Mouse (Mus musculus): ENCODE measurements around the gene Gm13279. TPM values are rescaled to one million over a fixed set of nuclear protein-coding genes. Genes with fewer than 3 reads are reported as not detected.

Gm13279 gene
- polyA plus RNA-seq, 1 experiment from 2014 or later: not detected

DNA sequence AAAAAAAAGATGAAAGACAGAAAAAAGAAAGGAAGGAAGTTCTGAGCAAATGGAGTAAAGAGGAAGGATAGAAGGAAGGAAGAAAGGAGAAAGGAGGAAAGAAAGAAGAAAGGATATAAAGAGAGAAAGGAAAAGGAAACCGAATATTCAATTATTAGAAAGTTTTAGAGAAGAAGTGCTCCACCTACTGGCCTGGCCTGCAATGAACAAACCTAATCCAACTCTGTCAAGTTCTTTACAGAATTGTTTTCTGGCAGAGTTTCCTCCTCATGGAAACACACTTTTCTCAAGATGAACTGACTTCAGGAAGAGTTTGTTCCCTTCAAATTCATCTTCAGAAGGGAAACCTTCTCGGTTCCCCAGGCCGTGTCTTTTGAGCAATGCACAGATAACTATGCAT is 41.6 kb downstream of the Gm13279 start:
- 30% methylated on average over 3 of the region's 3 CpGs for WGBS
- peak; percentile 20 for DNase-seq (ENCODE audit: low spot score)
- no peak for ATAC-seq (ENCODE audit: low FRiP score, low TSS enrichment)

DNA sequence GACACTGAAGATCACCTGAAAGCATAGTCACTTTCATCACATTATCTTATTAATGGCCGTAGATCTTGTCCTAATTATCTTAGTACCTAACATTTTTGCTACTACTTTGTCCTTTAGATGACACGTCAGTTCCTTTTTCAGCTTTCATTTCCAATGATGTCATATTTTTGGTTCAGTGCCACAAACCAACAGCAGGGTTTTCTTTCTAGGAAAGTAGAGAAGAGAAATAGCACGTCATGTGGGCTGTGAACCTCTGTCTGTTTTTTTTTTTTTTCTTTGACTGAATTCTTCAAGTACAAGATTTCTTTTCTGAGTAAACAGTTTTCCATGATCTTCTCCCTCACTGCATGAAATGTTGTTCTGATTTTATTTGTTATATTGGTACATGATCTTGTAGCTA is 42.9 kb downstream of the Gm13279 start:
- Histone ChIP-seq H3K4me3 (ENCODE audit: low read depth, low read length) (no peak overlapping the region), H3K4me1 (replicated peaks; ENCODE audit: control insufficient read depth, insufficient read depth) (no peaks in the 10 kb centered on the region), H3K9ac (ENCODE audit: low read length) (no peak overlapping the region), H3K9me3 (ENCODE audit: control insufficient read depth, low read length) (no peaks in the 10 kb centered on the region), H3K27me3 (ENCODE audit: control insufficient read depth, insufficient read depth, low read length) (no peaks in the 10 kb centered on the region), H3K4me2 (replicated peaks; ENCODE audit: low read depth) (no peak overlapping the region), H3K27ac (replicated peaks) (no peak overlapping the region), H3K36me3 (ENCODE audit: control insufficient read depth, insufficient read depth, low read length) (no peaks in the 10 kb centered on the region)
- TF ChIP-seq EP300 (optimal IDR thresholded peaks at IDR 0.05) (no peak), CTCF (IDR thresholded peaks at IDR 0.05; ENCODE audit: low read depth) (no peak)
- no peak for DNase-seq (ENCODE audit: low spot score)
- WGBS: 62% methylated on average over 3 of the region's 3 CpGs
- ATAC-seq (ENCODE audit: low FRiP score, low TSS enrichment): no peak

More for the DNA sequence above, 41.6 kb downstream of the Gm13279 start:
- H3K9me3 ChIP-seq (ENCODE audit: control insufficient read depth, low read length): no peaks in the 10 kb centered on the region
- H3K36me3 ChIP-seq (ENCODE audit: control insufficient read depth, insufficient read depth, low read length): no peaks in the 10 kb centered on the region
- no peak overlapping the region for H3K27ac ChIP-seq (replicated peaks)
- TF ChIP-seq CTCF (IDR thresholded peaks at IDR 0.05; ENCODE audit: low read depth) (peak; percentile 68), EP300 (optimal IDR thresholded peaks at IDR 0.05) (no peak)
- H3K27me3 ChIP-seq (ENCODE audit: control insufficient read depth, insufficient read depth, low read length): no peaks in the 10 kb centered on the region
- no peak overlapping the region for H3K4me3 ChIP-seq (ENCODE audit: low read depth, low read length)
- no peaks in the 10 kb centered on the region for H3K4me1 ChIP-seq (replicated peaks; ENCODE audit: control insufficient read depth, insufficient read depth)
- H3K4me2 ChIP-seq (replicated peaks; ENCODE audit: low read depth): no peak overlapping the region
- no peak overlapping the region for H3K9ac ChIP-seq (ENCODE audit: low read length)

DNA sequence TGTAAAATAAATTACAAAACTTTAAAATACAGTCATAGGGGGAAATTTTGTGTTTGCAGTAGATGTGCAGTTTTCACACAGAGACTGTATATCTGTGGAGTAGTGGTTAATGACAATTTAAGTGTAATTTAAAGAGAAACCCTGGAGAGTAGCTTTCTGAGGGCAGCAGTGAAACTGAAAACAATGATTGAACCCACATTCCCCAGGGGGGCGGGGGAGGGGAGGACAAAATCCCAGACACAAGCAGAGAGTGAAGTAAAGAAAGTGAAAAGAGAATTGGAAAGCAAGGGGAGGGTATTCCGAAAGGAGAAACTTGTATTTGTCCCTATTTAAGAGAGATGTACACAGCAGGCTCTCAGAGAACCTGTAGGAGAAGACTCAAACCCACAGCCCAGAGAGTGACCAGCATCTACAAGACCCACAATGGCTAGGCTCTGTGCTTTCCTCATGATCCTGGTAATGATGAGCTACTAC is 44.3 kb downstream of the Gm13279 start, which contains the start of gene Ifna4:
Gene Ifna4, plus strand, starts transcription at position 424 of the 474 bp plus-strand sequence.
- no peak for ATAC-seq (ENCODE audit: low FRiP score, low TSS enrichment)
- Histone ChIP-seq H3K36me3 (ENCODE audit: control insufficient read depth, insufficient read depth, low read length) (no peaks in the 10 kb centered on the region), H3K9ac (ENCODE audit: low read length) (no peak within 1 kb of the TSS), H3K4me3 (ENCODE audit: low read depth, low read length) (no peak within 1 kb of the TSS), H3K27ac (replicated peaks) (no peak within 1 kb of the TSS), H3K4me1 (replicated peaks; ENCODE audit: control insufficient read depth, insufficient read depth) (no peaks in the 10 kb centered on the region), H3K4me2 (replicated peaks; ENCODE audit: low read depth) (no peak within 1 kb of the TSS), H3K27me3 (ENCODE audit: control insufficient read depth, insufficient read depth, low read length) (no peaks in the 10 kb centered on the region), H3K9me3 (ENCODE audit: control insufficient read depth, low read length) (no peaks in the 10 kb centered on the region)
- WGBS: 57% methylated on average over 2 of the region's 2 CpGs
- no peak for DNase-seq (ENCODE audit: low spot score)
- TF ChIP-seq EP300 (optimal IDR thresholded peaks at IDR 0.05): no peak
- TF ChIP-seq CTCF (IDR thresholded peaks at IDR 0.05; ENCODE audit: low read depth): no peak

DNA sequence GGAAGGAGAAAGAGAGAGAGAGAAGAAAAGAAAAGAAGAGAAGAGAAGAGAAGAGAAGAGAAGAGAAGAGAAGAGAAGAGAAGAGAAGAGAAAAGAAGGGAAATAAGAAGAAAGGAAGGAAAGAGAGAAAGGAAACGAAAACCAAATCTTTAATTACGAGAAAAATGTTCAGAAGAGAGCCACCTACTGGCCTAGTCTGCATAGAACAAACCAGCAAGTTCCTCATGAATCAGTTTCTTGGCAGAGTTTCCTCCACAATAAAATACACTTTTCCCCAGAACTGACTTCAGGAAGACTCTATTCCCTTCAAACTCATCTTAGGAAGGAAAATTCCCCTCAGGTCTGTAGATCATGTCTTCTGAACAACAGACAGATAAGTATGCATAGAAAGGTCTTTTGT is 48.1 kb downstream of the Gm13279 start:
- DNase-seq (ENCODE audit: low spot score): no peak
- H3K4me2 ChIP-seq (replicated peaks; ENCODE audit: low read depth): no peak overlapping the region
- WGBS: 47% methylated on average over 2 of the region's 2 CpGs
- H3K4me1 ChIP-seq (replicated peaks; ENCODE audit: control insufficient read depth, insufficient read depth): no peaks in the 10 kb centered on the region
- ATAC-seq (ENCODE audit: low FRiP score, low TSS enrichment): no peak
- H3K27ac ChIP-seq (replicated peaks): no peak overlapping the region
- no peak overlapping the region for H3K9ac ChIP-seq (ENCODE audit: low read length)
- H3K9me3 ChIP-seq (ENCODE audit: control insufficient read depth, low read length): no peaks in the 10 kb centered on the region
- H3K4me3 ChIP-seq (ENCODE audit: low read depth, low read length): no peak overlapping the region
- H3K36me3 ChIP-seq (ENCODE audit: control insufficient read depth, insufficient read depth, low read length): no peaks in the 10 kb centered on the region
- TF ChIP-seq CTCF (IDR thresholded peaks at IDR 0.05; ENCODE audit: low read depth) (peak; percentile 46), EP300 (optimal IDR thresholded peaks at IDR 0.05) (no peak)
- H3K27me3 ChIP-seq (ENCODE audit: control insufficient read depth, insufficient read depth, low read length): no peaks in the 10 kb centered on the region

Other genes with a start within 250 kb of the Gm13279 start
- gene Ifna15, start 239.2 kb upstream of the Gm13279 start, polyA plus RNA-seq (2015; fragmentation: Nextera tagmentation; extraction: Ambion mirVana): not detected in 2 replicates
- gene Ifna14, start 225.6 kb upstream of the Gm13279 start, polyA plus RNA-seq (2015; fragmentation: Nextera tagmentation; extraction: Ambion mirVana): not detected in 2 replicates
- gene Ifna9, start 205.0 kb upstream of the Gm13279 start, polyA plus RNA-seq (2015; fragmentation: Nextera tagmentation; extraction: Ambion mirVana): not detected in 2 replicates
- gene Ifna12, start 194.0 kb upstream of the Gm13279 start, polyA plus RNA-seq (2015; fragmentation: Nextera tagmentation; extraction: Ambion mirVana): not detected in 2 replicates
- gene C87499, start 163.0 kb upstream of the Gm13279 start, polyA plus RNA-seq (2015; fragmentation: Nextera tagmentation; extraction: Ambion mirVana): not detected in 2 replicates
- gene Ifna13, start 152.9 kb upstream of the Gm13279 start, polyA plus RNA-seq (2015; fragmentation: Nextera tagmentation; extraction: Ambion mirVana): not detected in 2 replicates
- not detected in 2 replicates for gene Ifna16, start 120.5 kb upstream of the Gm13279 start, polyA plus RNA-seq (2015; fragmentation: Nextera tagmentation; extraction: Ambion mirVana)
- not detected in 2 replicates for gene Ifna2, start 113.5 kb upstream of the Gm13279 start, polyA plus RNA-seq (2015; fragmentation: Nextera tagmentation; extraction: Ambion mirVana)
- gene Ifnab, start 106.0 kb upstream of the Gm13279 start, polyA plus RNA-seq (2015; fragmentation: Nextera tagmentation; extraction: Ambion mirVana): not detected in 2 replicates
- gene Gm26566, start 75.6 kb upstream of the Gm13279 start, polyA plus RNA-seq (2015; fragmentation: Nextera tagmentation; extraction: Ambion mirVana): 0.19 and 0.51 TPM in 2 replicates
- 39.8 and 40.6 TPM in 2 replicates for gene Klhl9, start 74.9 kb upstream of the Gm13279 start, polyA plus RNA-seq (2015; fragmentation: Nextera tagmentation; extraction: Ambion mirVana)
- not detected in 2 replicates for gene Gm13271, start 42.5 kb upstream of the Gm13279 start, polyA plus RNA-seq (2015; fragmentation: Nextera tagmentation; extraction: Ambion mirVana)
- 0.21 and 0.24 TPM in 2 replicates for gene Gm13283, start 37.3 kb upstream of the Gm13279 start, polyA plus RNA-seq (2015; fragmentation: Nextera tagmentation; extraction: Ambion mirVana)
- 0.55 TPM in 1 of 2 replicates, not detected in the other for gene Gm13290, start 23.6 kb upstream of the Gm13279 start, polyA plus RNA-seq (2015; fragmentation: Nextera tagmentation; extraction: Ambion mirVana)
- not detected in 2 replicates for gene Gm13289, start 20.5 kb upstream of the Gm13279 start, polyA plus RNA-seq (2015; fragmentation: Nextera tagmentation; extraction: Ambion mirVana)
- not detected in 2 replicates for gene Gm13272, start 17.5 kb upstream of the Gm13279 start, polyA plus RNA-seq (2015; fragmentation: Nextera tagmentation; extraction: Ambion mirVana)
- 0.25 and 0.47 TPM in 2 replicates for gene Ifnz, start 15.3 kb upstream of the Gm13279 start, polyA plus RNA-seq (2015; fragmentation: Nextera tagmentation; extraction: Ambion mirVana)
- gene Gm13276, start 11.7 kb upstream of the Gm13279 start, polyA plus RNA-seq (2015; fragmentation: Nextera tagmentation; extraction: Ambion mirVana): 0.45 TPM in 1 of 2 replicates, not detected in the other
- gene Gm13277, start 8.8 kb upstream of the Gm13279 start, polyA plus RNA-seq (2015; fragmentation: Nextera tagmentation; extraction: Ambion mirVana): not detected in 2 replicates
- gene Gm13278, start 5.8 kb upstream of the Gm13279 start, polyA plus RNA-seq (2015; fragmentation: Nextera tagmentation; extraction: Ambion mirVana): not detected in 2 replicates
- not detected in 2 replicates for gene Gm13275, start 2.9 kb upstream of the Gm13279 start, polyA plus RNA-seq (2015; fragmentation: Nextera tagmentation; extraction: Ambion mirVana)
- 0.92 and 1.3 TPM in 2 replicates for gene Gm13285, start 2.3 kb downstream of the Gm13279 start, polyA plus RNA-seq (2015; fragmentation: Nextera tagmentation; extraction: Ambion mirVana)
- not detected in 2 replicates for gene Gm13287, start 5.9 kb downstream of the Gm13279 start, polyA plus RNA-seq (2015; fragmentation: Nextera tagmentation; extraction: Ambion mirVana)
- not detected in 2 replicates for gene Gm13288, start 8.1 kb downstream of the Gm13279 start, polyA plus RNA-seq (2015; fragmentation: Nextera tagmentation; extraction: Ambion mirVana)
- gene Ifna7, start 18.8 kb downstream of the Gm13279 start, polyA plus RNA-seq (2015; fragmentation: Nextera tagmentation; extraction: Ambion mirVana): not detected in 2 replicates
- not detected in 2 replicates for gene Ifna11, start 22.6 kb downstream of the Gm13279 start, polyA plus RNA-seq (2015; fragmentation: Nextera tagmentation; extraction: Ambion mirVana)
- not detected in 2 replicates for gene Ifna6, start 30.0 kb downstream of the Gm13279 start, polyA plus RNA-seq (2015; fragmentation: Nextera tagmentation; extraction: Ambion mirVana)
- not detected in 2 replicates for gene Ifna5, start 38.1 kb downstream of the Gm13279 start, polyA plus RNA-seq (2015; fragmentation: Nextera tagmentation; extraction: Ambion mirVana)
- not detected in 2 replicates for gene Ifna4, start 44.5 kb downstream of the Gm13279 start, polyA plus RNA-seq (2015; fragmentation: Nextera tagmentation; extraction: Ambion mirVana)
- gene Ifna1, start 52.7 kb downstream of the Gm13279 start, polyA plus RNA-seq (2015; fragmentation: Nextera tagmentation; extraction: Ambion mirVana): not detected in 2 replicates
- 0.85 and 1.1 TPM in 2 replicates for gene Ifne, start 82.8 kb downstream of the Gm13279 start, polyA plus RNA-seq (2015; fragmentation: Nextera tagmentation; extraction: Ambion mirVana)

Data from stomach, postnatal 0 days (tissue).